Mouse (Mus musculus) hindbrain, postnatal 0 days (tissue): ENCODE data around the gene Ipcef1. TPM values are rescaled to one million over a fixed set of nuclear protein-coding genes. Genes with fewer than 3 reads are reported as not detected.
A peak's percentile ranks its signal among the peaks of the same experiment; 100 is the strongest.

Experiments used
- ATAC-seq: fragments of 200-750 bp; cut with Nextera tagmentation; 2 replicates; pipeline ENCODE4 v1.8.0; 2017; ENCODE audit warnings: mild to moderate bottlenecking, moderate TSS enrichment, moderate library complexity
- DNase-seq: peaks from one replicate; pipeline ENCODE4 v3.0.0-alpha.2; 2015; ENCODE audit warnings: low spot score
- H3K27ac ChIP-seq: fragments of 300-500 bp; sonication (generic); 2 replicates; pipeline ENCODE4 v1.5.1; 2014; ENCODE audit warnings: mild to moderate bottlenecking
- H3K27me3 ChIP-seq: fragments of 300-500 bp; sonication (generic); 2 replicates; pipeline ENCODE4 v1.6.1; 2014; ENCODE audit warnings: low read length, mixed read lengths; ENCODE audit not compliant: insufficient read depth
- H3K36me3 ChIP-seq: fragments of 300-500 bp; sonication (generic); 2 replicates; pipeline ENCODE4 v1.6.1; 2014; ENCODE audit warnings: low read length, mixed read lengths; ENCODE audit not compliant: insufficient read depth
- H3K4me1 ChIP-seq: fragments of 300-500 bp; sonication (generic); 2 replicates; pipeline ENCODE4 v1.6.1; 2014; ENCODE audit warnings: antibody characterized with exemption, low read length, mixed read lengths; ENCODE audit not compliant: insufficient read depth
- H3K4me2 ChIP-seq: fragments of 300-500 bp; sonication (generic); 2 replicates; pipeline ENCODE4 v1.6.1; 2014; ENCODE audit warnings: low read depth, mild to moderate bottlenecking, low read length, moderate library complexity, mixed read lengths
- H3K4me3 ChIP-seq: fragments of 300-500 bp; sonication (generic); 2 replicates; pipeline ENCODE4 v1.5.1; 2014; ENCODE audit warnings: low read length
- H3K9ac ChIP-seq: fragments of 300-500 bp; sonication (generic); replicated peaks from 2 replicates; pipeline ENCODE4 v1.6.1; 2014; ENCODE audit warnings: mild to moderate bottlenecking, low read length, moderate library complexity, mixed read lengths
- H3K9me3 ChIP-seq: fragments of 300-500 bp; sonication (generic); 2 replicates; pipeline ENCODE4 v1.6.1; 2016; ENCODE audit warnings: low read length, mixed read lengths
- CTCF ChIP-seq: IDR thresholded peaks from 2 replicates; pipeline ENCODE4 v1.5.1; 2016; ENCODE audit warnings: antibody characterized with exemption, control low read depth, low read depth
- WGBS: fragments of 180-500 bp; shearing (Covaris S2); extraction: QIAGEN DNeasy Blood & Tissue Kit; methylation state at CpG from one replicate; pipeline ENCODE4 v1.1.7; 2014; 5-methylcytosine and 5-hydroxymethylcytosine counted together
- polyA plus RNA-seq: library from polyadenylated mRNA; unstranded; fragments of >200 nt; fragmentation: Nextera tagmentation; extraction: Ambion mirVana; gene quantifications from 2 replicates; pipeline ENCODE4 v1.2.1, GENCODE M21; 2015
- total RNA-seq: library from RNA; depleted of rRNA; stranded (reverse); fragments of >200 nt; gene quantifications from 2 replicates; pipeline ENCODE4 v1.2.3, GENCODE M21; 2014

Ipcef1 gene
- total and polyA plus RNA-seq, 2 experiments from 2014 or later: 3.0 to 12.2 TPM

- H3K4me2 ChIP-seq: no peak overlapping the region
- H3K27ac ChIP-seq: no peak overlapping the region
- no peaks in the 10 kb centered on the region for H3K36me3 ChIP-seq
- ATAC-seq: no peak
- no peak for DNase-seq
- no peak overlapping the region for H3K4me3 ChIP-seq
- no peaks in the 10 kb centered on the region for H3K9me3 ChIP-seq
- H3K9ac ChIP-seq: no peak overlapping the region
- H3K4me1 ChIP-seq: no peaks in the 10 kb centered on the region
- WGBS: 86% methylated on average over 5 of the region's 5 CpGs
- no peak for TF ChIP-seq CTCF
- no peaks in the 10 kb centered on the region for H3K27me3 ChIP-seq
Measured at GRCm38 (mm10) chr10:7070924-7071323, 18.6 kb upstream of the Ipcef1 start.

DNA sequence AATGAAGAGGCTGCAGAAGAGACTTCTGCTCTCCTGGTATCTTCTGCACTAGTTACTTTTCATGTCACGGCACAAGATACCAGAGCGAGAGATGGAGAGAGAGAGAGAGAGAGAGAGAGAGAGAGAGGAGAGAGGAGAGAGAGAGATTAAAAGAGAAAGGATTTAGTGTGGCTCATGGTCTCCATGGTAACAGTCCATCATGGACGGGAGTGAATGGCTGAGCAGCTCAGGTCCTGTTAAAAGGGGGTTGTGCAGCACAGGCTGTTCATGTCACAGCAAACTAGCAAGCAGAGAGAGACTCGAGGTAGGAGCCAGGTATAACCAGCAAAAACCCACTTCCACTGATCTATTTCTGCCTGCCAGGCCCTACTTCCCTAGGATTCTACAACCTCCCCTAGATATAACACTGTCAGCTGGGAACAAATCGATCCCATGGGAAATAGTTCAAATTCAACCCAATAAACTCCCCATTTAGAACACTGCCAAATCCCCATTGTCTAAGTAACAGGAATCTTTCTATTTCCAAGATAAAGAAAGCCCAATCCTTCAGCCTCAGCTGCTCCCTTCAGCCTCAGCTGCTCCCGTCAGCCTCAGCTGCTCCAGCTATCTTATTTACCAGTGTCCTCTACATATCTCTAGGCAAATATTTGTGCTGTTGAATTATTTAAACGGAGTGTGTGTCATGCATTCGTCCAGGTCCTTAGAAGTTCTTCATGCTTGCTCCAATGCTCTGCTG, 18.0 kb upstream of the Ipcef1 start:
- TF ChIP-seq CTCF: no peak
- ATAC-seq (peak; percentile 66), DNase-seq (peak; percentile 12)
- Histone ChIP-seq H3K27me3 (no peaks in the 10 kb centered on the region), H3K4me1 (no peaks in the 10 kb centered on the region), H3K9ac (no peak overlapping the region), H3K4me3 (no peak overlapping the region), H3K36me3 (no peaks in the 10 kb centered on the region), H3K27ac (no peak overlapping the region), H3K9me3 (no peaks in the 10 kb centered on the region), H3K4me2 (no peak overlapping the region)
- WGBS: 57% methylated on average over 8 of the region's 8 CpGs

- H3K27me3 ChIP-seq: no peaks in the 10 kb centered on the region
- H3K9ac ChIP-seq: no peak overlapping the region
- 94% methylated on average over 2 of the region's 2 CpGs for WGBS
- no peak for DNase-seq
- H3K36me3 ChIP-seq: no peaks in the 10 kb centered on the region
- no peak overlapping the region for H3K4me2 ChIP-seq
- H3K27ac ChIP-seq: no peak overlapping the region
- no peak overlapping the region for H3K4me3 ChIP-seq
- TF ChIP-seq CTCF: no peak
- H3K9me3 ChIP-seq: no peaks in the 10 kb centered on the region
- ATAC-seq: no peak
- no peaks in the 10 kb centered on the region for H3K4me1 ChIP-seq
Measured at GRCm38 (mm10) chr10:7069090-7069489, 16.8 kb upstream of the Ipcef1 start.

DNA sequence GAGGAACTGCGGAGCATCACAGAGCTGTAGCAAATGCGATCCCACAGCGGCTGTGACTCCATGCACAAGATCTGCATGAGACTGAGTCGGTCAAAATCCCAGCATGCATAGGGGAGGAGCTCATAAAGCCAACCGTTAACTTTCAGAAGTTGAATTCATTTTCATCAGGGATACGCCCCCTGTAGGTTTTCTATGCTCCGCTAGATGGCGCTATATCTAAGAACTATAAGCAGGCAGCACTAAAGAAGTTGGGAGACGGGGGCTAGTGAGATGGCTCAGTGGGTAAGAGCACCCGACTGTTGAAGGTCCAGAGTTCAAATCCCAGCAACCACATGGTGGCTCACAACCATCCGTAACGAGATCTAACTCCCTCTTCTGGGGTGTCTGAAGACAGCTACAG, 16.3 kb upstream of the Ipcef1 start:
- no peak overlapping the region for H3K4me2 ChIP-seq
- H3K4me1 ChIP-seq: no peaks in the 10 kb centered on the region
- no peak overlapping the region for H3K4me3 ChIP-seq
- H3K27me3 ChIP-seq: no peaks in the 10 kb centered on the region
- peak; percentile 40 for DNase-seq
- no peak overlapping the region for H3K9ac ChIP-seq
- no peak overlapping the region for H3K27ac ChIP-seq
- no peaks in the 10 kb centered on the region for H3K9me3 ChIP-seq
- ATAC-seq: no peak
- no peaks in the 10 kb centered on the region for H3K36me3 ChIP-seq
- 70% methylated on average over 12 of the region's 12 CpGs for WGBS
- TF ChIP-seq CTCF: peak; percentile 31

- TF ChIP-seq CTCF: no peak
- Histone ChIP-seq H3K4me1 (no peaks in the 10 kb centered on the region), H3K9ac (no peak overlapping the region), H3K36me3 (no peaks in the 10 kb centered on the region), H3K27ac (no peak overlapping the region), H3K27me3 (no peaks in the 10 kb centered on the region), H3K4me2 (no peak overlapping the region), H3K4me3 (no peak overlapping the region), H3K9me3 (no peaks in the 10 kb centered on the region)
- WGBS: 70% methylated on average over 9 of the region's 9 CpGs
- ATAC-seq (no peak), DNase-seq (no peak)
Measured at GRCm38 (mm10) chr10:7063752-7064457, 11.6 kb upstream of the Ipcef1 start.

DNA sequence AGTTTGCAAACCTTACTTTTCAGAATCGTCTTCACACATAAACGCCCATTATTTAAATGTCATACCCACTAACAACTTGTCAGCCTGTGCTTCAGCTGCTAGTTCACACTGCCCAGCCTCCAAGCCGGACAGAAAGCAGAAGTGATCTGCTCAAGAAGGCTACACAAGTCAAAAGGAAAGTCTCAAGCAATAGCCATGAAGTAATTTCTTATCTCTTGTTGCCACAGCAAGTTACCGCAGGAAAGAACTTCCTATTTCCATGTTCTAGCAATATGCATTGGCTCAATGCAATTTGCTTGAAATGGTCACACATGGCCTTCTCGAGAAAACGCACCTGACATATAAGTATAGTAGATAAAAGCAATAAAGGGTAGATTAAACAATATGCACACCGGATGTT, 10.7 kb upstream of the Ipcef1 start:
- no peak overlapping the region for H3K9ac ChIP-seq
- no peak overlapping the region for H3K27ac ChIP-seq
- H3K4me1 ChIP-seq: no peaks in the 10 kb centered on the region
- H3K9me3 ChIP-seq: no peaks in the 10 kb centered on the region
- 89% methylated on average over 7 of the region's 7 CpGs for WGBS
- no peaks in the 10 kb centered on the region for H3K27me3 ChIP-seq
- ATAC-seq (no peak), DNase-seq (no peak)
- H3K4me2 ChIP-seq: no peak overlapping the region
- H3K36me3 ChIP-seq: no peaks in the 10 kb centered on the region
- H3K4me3 ChIP-seq: no peak overlapping the region
- TF ChIP-seq CTCF: no peak

DNA sequence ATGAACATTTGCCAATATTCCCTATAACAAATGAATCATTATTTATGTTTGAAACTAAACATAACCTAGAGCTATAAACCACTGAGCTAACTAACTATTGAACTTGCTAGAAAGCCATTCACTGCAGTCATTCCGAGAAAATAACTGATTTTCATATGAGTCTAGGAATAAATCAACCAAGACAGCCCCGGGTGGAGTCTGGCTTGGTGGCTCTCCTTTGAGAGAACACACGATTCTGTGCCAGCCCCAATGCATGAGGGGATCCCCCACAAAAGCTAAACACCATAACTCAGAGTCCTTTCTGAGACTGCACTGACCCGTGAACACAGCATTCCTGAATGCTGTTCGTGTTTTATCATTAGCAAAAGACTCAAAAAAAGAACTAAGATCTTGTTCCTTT, 8.0 kb upstream of the Ipcef1 start:
- H3K4me3 ChIP-seq: no peak overlapping the region
- H3K4me2 ChIP-seq: no peak overlapping the region
- H3K36me3 ChIP-seq: no peaks in the 10 kb centered on the region
- no peak for ATAC-seq
- TF ChIP-seq CTCF: no peak
- no peaks in the 10 kb centered on the region for H3K27me3 ChIP-seq
- no peaks in the 10 kb centered on the region for H3K4me1 ChIP-seq
- no peak overlapping the region for H3K27ac ChIP-seq
- no peak for DNase-seq
- no peak overlapping the region for H3K9ac ChIP-seq
- H3K9me3 ChIP-seq: no peaks in the 10 kb centered on the region
- 46% methylated on average over 5 of the region's 5 CpGs for WGBS
